Mouse (Mus musculus) kidney, postnatal 36 days (tissue): ENCODE data around the gene Gm9.
"Not testable (repeated sequence)": the region's sequence is repeated elsewhere in the genome, so short reads cannot be mapped to it uniquely, and the experiment has no call there.

Source experiments
- DNase-seq, 2 experiments: peaks; one replicate each; pipeline ENCODE4 v3.0.0; 2021 to 2022; ENCODE audit warnings: mixed read lengths in 2 of 2

Gm9 gene

GRCm38 (mm10) chrX:37210941-37211340, at the start of gene Gm9:
TSS of gene Gm9 (minus strand) at chrX:37211041.
- no peak for DNase-seq

GRCm38 (mm10) chrX:37249619-37250018, 38.8 kb upstream of the Gm9 start, which contains the start of gene Rhox3a:
TSS of gene Rhox3a (plus strand) at chrX:37249919.
- not testable (repeated sequence) for DNase-seq

- DNase-seq = not testable (repeated sequence)
Observed at GRCm38 (mm10) chrX:37244676-37245075, 33.8 kb upstream of the Gm9 start, which contains the start of gene Rhox2a. TSS of gene Rhox2a (plus strand) at chrX:37244976.

GRCm38 (mm10) chrX:37222158-37222557, 11.3 kb upstream of the Gm9 start, which contains the start of gene Rhox1:
TSS of gene Rhox1 (minus strand) at chrX:37222258.
- DNase-seq = not testable (repeated sequence)

GRCm38 (mm10) chrX:37198676-37199075, 12.2 kb downstream of the Gm9 start:
- DNase-seq = no peak

GRCm38 (mm10) chrX:37191744-37192379, 19.0 kb downstream of the Gm9 start:
- DNase-seq = peak in 1 of 2 experiments; percentile 1

GRCm38 (mm10) chrX:37191105-37191743, 19.6 kb downstream of the Gm9 start, which contains the start of the genes Ndufa1 and Rnf113a1:
TSS of gene Ndufa1 (minus strand) at chrX:37191163.
TSS of gene Rnf113a1 (plus strand) at chrX:37191245.
- DNase-seq = peak; percentile 84 to 91

- no peak for DNase-seq
Observed at GRCm38 (mm10) chrX:37190755-37191104, 20.1 kb downstream of the Gm9 start.

GRCm38 (mm10) chrX:37184401-37184800, 26.4 kb downstream of the Gm9 start:
- DNase-seq = not testable (repeated sequence)

GRCm38 (mm10) chrX:37168742-37169141, 42.1 kb downstream of the Gm9 start, which contains the start of gene Akap14:
TSS of gene Akap14 (minus strand) at chrX:37168842.
- DNase-seq = no peak

GRCm38 (mm10) chrX:37167085-37167484, 43.8 kb downstream of the Gm9 start:
- peak; percentile 48 to 53 for DNase-seq

- DNase-seq = no peak
Observed at GRCm38 (mm10) chrX:37163115-37163514, 47.7 kb downstream of the Gm9 start.

GRCm38 (mm10) chrX:37161169-37161568, 49.7 kb downstream of the Gm9 start:
- DNase-seq = no peak
